Mouse (Mus musculus): ENCODE results near the gene Med11. TPM values are rescaled to one million over a fixed set of nuclear protein-coding genes. Genes with fewer than 3 reads are reported as not detected.
A peak's percentile ranks its signal among the peaks of the same experiment; 100 is the strongest.

Gene Med11
- total RNA-seq (2014; rRNA removed) (21.2 and 41.3 TPM in 2 replicates), polyA plus RNA-seq (2015; fragmentation: Nextera tagmentation; extraction: Ambion mirVana) (35.3 and 35.6 TPM in 2 replicates)

- Histone ChIP-seq H3K9ac (peak within 1 kb of the TSS; percentile 73), H3K9me3 (ENCODE audit: low read length) (no peaks in the 10 kb centered on the region), H3K27ac (ENCODE audit: low read depth, low read length) (peak within 1 kb of the TSS; percentile 98), H3K4me2 (ENCODE audit: low read depth) (peak within 1 kb of the TSS; percentile 60), H3K4me3 (ENCODE audit: low read depth, low read length) (peak within 1 kb of the TSS; percentile 83), H3K4me1 (ENCODE audit: insufficient read depth) (peaks cover 9% of the 10 kb centered on the region; the same call in 1 of the 2 replicates), H3K27me3 (ENCODE audit: insufficient read depth, low read length) (no peaks in the 10 kb centered on the region), H3K36me3 (ENCODE audit: insufficient read depth) (no peaks in the 10 kb centered on the region)
- under 1% methylated on average over 46 of the region's 46 CpGs for WGBS
- TF ChIP-seq CTCF (IDR thresholded peaks at IDR 0.05; ENCODE audit: low read depth): peak; percentile 94
- ATAC-seq: peak; percentile 96
- peak; percentile 96 for DNase-seq
These were observed at the start of gene Med11 for GRCm38 (mm10) chr11:70451797-70452498. Med11 (plus strand) TSS chr11:70451919.

- H3K9ac ChIP-seq: no peak overlapping the region
- H3K27me3 ChIP-seq (ENCODE audit: insufficient read depth, low read length): no peaks in the 10 kb centered on the region
- no peak overlapping the region for H3K4me2 ChIP-seq (ENCODE audit: low read depth)
- H3K9me3 ChIP-seq (ENCODE audit: low read length): no peaks in the 10 kb centered on the region
- no peak overlapping the region for H3K4me3 ChIP-seq (ENCODE audit: low read depth, low read length)
- H3K4me1 ChIP-seq (ENCODE audit: insufficient read depth): peaks cover 6% of the 10 kb centered on the region; the same call in 1 of the 2 replicates
- H3K27ac ChIP-seq (ENCODE audit: low read depth, low read length): no peak overlapping the region
- H3K36me3 ChIP-seq (ENCODE audit: insufficient read depth): peaks cover 50% of the 10 kb centered on the region
- 61% methylated on average over 2 of the region's 2 CpGs for WGBS
- ATAC-seq (no peak), DNase-seq (no peak)
- TF ChIP-seq CTCF (IDR thresholded peaks at IDR 0.05; ENCODE audit: low read depth): no peak
These were observed 48.1 kb upstream of the Med11 start for GRCm38 (mm10) chr11:70403598-70403997.

- Histone ChIP-seq H3K4me2 (ENCODE audit: low read depth) (peak within 1 kb of the TSS; percentile 89), H3K9ac (peak within 1 kb of the TSS; percentile 96), H3K4me3 (ENCODE audit: low read depth, low read length) (peak within 1 kb of the TSS; percentile 96), H3K36me3 (ENCODE audit: insufficient read depth) (peaks cover 7% of the 10 kb centered on the region), H3K27ac (ENCODE audit: low read depth, low read length) (peak within 1 kb of the TSS; percentile 86), H3K9me3 (ENCODE audit: low read length) (no peaks in the 10 kb centered on the region), H3K4me1 (ENCODE audit: insufficient read depth) (peaks cover 11% of the 10 kb centered on the region), H3K27me3 (ENCODE audit: insufficient read depth, low read length) (no peaks in the 10 kb centered on the region)
- no peak; the same call in 1 of the 2 replicates for TF ChIP-seq CTCF (IDR thresholded peaks at IDR 0.05; ENCODE audit: low read depth)
- under 1% methylated on average over 59 of the region's 59 CpGs for WGBS
- ATAC-seq (peak; percentile 98), DNase-seq (peak; percentile 98)
These were observed 42.0 kb upstream of the Med11 start, which contains the start of gene Pelp1 for GRCm38 (mm10) chr11:70409594-70410296. Pelp1 (minus strand) TSS chr11:70410031.

- TF ChIP-seq CTCF (IDR thresholded peaks at IDR 0.05; ENCODE audit: low read depth): no peak
- Histone ChIP-seq H3K4me3 (ENCODE audit: low read depth, low read length) (peak overlapping the region; percentile 96), H3K4me1 (ENCODE audit: insufficient read depth) (peaks cover 11% of the 10 kb centered on the region), H3K9me3 (ENCODE audit: low read length) (no peaks in the 10 kb centered on the region), H3K27me3 (ENCODE audit: insufficient read depth, low read length) (no peaks in the 10 kb centered on the region), H3K9ac (peak overlapping the region; percentile 96), H3K36me3 (ENCODE audit: insufficient read depth) (peaks cover 6% of the 10 kb centered on the region), H3K4me2 (ENCODE audit: low read depth) (peak overlapping the region; percentile 89), H3K27ac (ENCODE audit: low read depth, low read length) (peak overlapping the region; percentile 86)
- DNase-seq (no peak), ATAC-seq (no peak)
- 60% methylated on average over 6 of the region's 6 CpGs for WGBS
These were observed 41.4 kb upstream of the Med11 start for GRCm38 (mm10) chr11:70410297-70410643.

GRCm38 (mm10) chr11:70412591-70412990 is 39.1 kb upstream of the Med11 start:
- Histone ChIP-seq H3K4me1 (ENCODE audit: insufficient read depth) (peaks cover 11% of the 10 kb centered on the region), H3K9ac (no peak overlapping the region), H3K4me2 (ENCODE audit: low read depth) (no peak overlapping the region), H3K27me3 (ENCODE audit: insufficient read depth, low read length) (no peaks in the 10 kb centered on the region), H3K27ac (ENCODE audit: low read depth, low read length) (no peak overlapping the region), H3K9me3 (ENCODE audit: low read length) (no peaks in the 10 kb centered on the region), H3K4me3 (ENCODE audit: low read depth, low read length) (no peak overlapping the region), H3K36me3 (ENCODE audit: insufficient read depth) (no peaks in the 10 kb centered on the region)
- DNase-seq (no peak), ATAC-seq (no peak)
- WGBS: 74% methylated on average over 5 of the region's 5 CpGs
- no peak for TF ChIP-seq CTCF (IDR thresholded peaks at IDR 0.05; ENCODE audit: low read depth)

DNA sequence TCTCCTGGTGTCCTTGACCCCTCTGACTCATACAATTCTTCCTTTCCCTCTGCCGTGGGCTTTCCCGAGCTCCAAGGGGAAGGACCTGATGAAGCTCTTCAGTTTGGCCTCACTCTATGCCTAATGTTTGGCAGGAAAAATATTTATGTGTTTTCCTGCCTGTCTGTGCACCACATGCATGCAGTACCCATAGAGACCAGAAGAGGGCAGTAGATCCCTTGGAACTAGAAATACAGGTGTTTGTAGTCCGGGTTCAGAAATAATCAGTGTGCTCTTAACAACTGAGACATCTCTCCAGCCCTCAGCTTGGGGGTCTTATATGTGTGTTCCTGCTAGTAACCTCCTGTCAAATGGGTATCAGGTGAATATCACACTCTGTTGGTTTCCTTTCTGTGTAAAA is 37.8 kb upstream of the Med11 start:
- no peak for ATAC-seq
- Histone ChIP-seq H3K36me3 (ENCODE audit: insufficient read depth) (no peaks in the 10 kb centered on the region), H3K27ac (ENCODE audit: low read depth, low read length) (no peak overlapping the region), H3K4me1 (ENCODE audit: insufficient read depth) (peaks cover 1% of the 10 kb centered on the region; the same call in 1 of the 2 replicates), H3K9me3 (ENCODE audit: low read length) (no peaks in the 10 kb centered on the region), H3K9ac (no peak overlapping the region), H3K4me2 (ENCODE audit: low read depth) (no peak overlapping the region), H3K4me3 (ENCODE audit: low read depth, low read length) (no peak overlapping the region), H3K27me3 (ENCODE audit: insufficient read depth, low read length) (no peaks in the 10 kb centered on the region)
- peak; percentile 87 for DNase-seq
- TF ChIP-seq CTCF (IDR thresholded peaks at IDR 0.05; ENCODE audit: low read depth): peak; percentile 94
- WGBS: 8% methylated on average over 3 of the region's 3 CpGs

DNA sequence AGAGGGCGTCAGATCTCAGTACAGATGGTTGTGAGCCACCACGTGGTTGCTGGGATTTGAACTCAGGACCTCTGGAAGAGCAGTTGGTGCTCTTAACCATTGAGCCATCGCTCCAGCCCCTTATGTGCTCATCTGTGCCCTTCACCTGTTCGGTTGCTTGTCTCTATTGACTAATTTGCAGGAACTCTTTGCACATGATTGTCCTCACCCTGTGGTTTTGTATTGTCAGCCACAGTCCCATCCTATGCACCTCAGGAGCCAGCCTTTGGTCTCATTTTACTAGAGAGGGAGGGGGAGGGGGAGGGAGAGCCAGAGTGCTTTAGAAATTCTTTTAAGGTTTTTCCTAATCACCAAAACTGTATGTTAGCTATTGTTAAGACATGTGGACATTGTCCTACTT is 33.5 kb upstream of the Med11 start:
- TF ChIP-seq CTCF (IDR thresholded peaks at IDR 0.05; ENCODE audit: low read depth): no peak
- DNase-seq: no peak
- WGBS: 71% methylated on average over 4 of the region's 4 CpGs

More for the DNA sequence above, 33.5 kb upstream of the Med11 start:
- no peak for ATAC-seq
- H3K9me3 ChIP-seq (ENCODE audit: low read length): no peaks in the 10 kb centered on the region
- H3K27ac ChIP-seq (ENCODE audit: low read depth, low read length): no peak overlapping the region
- no peak overlapping the region for H3K9ac ChIP-seq
- H3K4me3 ChIP-seq (ENCODE audit: low read depth, low read length): no peak overlapping the region
- no peaks in the 10 kb centered on the region for H3K36me3 ChIP-seq (ENCODE audit: insufficient read depth)
- no peak overlapping the region for H3K4me2 ChIP-seq (ENCODE audit: low read depth)
- no peaks in the 10 kb centered on the region for H3K4me1 ChIP-seq (ENCODE audit: insufficient read depth)
- H3K27me3 ChIP-seq (ENCODE audit: insufficient read depth, low read length): no peaks in the 10 kb centered on the region

All from forebrain, postnatal 0 days (tissue).